Mouse (Mus musculus): Measurements from ENCODE around the gene Stip1.
"Not testable (repeated sequence)": the region's sequence is repeated elsewhere in the genome, so short reads cannot be mapped to it uniquely, and the experiment has no call there.

DNA sequence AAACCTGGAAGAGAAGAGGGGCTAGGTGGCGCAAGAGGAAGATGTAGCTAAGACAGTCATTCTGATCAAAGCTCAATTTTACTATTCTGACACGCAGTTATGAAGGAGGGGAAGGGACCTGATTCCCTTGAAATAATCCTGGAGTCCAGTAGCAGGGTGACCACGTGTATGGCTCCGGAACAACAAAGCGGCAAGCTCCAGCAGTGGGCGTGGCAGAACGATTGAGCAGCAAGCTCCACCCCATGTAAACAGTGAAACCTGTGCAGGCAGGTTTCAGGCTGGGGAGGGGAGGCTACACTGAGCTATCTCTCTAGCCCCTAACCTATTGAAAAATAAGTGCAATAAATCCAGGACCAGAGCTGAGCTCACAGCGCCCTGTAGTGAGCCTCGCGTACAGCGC lies 35.6 kb upstream of the Stip1 start:
- not testable (repeated sequence) for TF ChIP-seq CTCF (IDR thresholded peaks at IDR 0.05; ENCODE audit: extremely low read depth, insufficient read depth, insufficient read length, insufficient replicate concordance); POLR2A (IDR thresholded peaks at IDR 0.05; ENCODE audit: low read depth, low read length)

Measured in spleen, adult 2 months (tissue).